In genomic region chr2:167212551-167212950, GRCm38 (mm10) we compare ENCODE assay signal across 27 mouse cellular contexts. TPM values are rescaled to one million over a fixed set of nuclear protein-coding genes. Genes with fewer than 3 reads are reported as not detected.
A peak's percentile ranks its signal among the peaks of the same experiment; 100 is the strongest.
DNase-seq lines count a peak whose midpoint lies in the region; ATAC-seq lines count a peak whose summit lies in the region.
"Had no signal": no experiment of that assay in that cellular context is flagged by ENCODE, and none has a peak within 500 bp of the region (broad histone marks: within the 10 kb centered on the region; RNA-seq: fewer than 3 reads in every experiment).

No protein-coding gene starts in this region.

- H3K36me3 ChIP-seq in heart, embryonic 16.5 days (ENCODE audit: control insufficient read depth, insufficient read depth), result no peaks in the 10 kb centered on the region
- H3K36me3 ChIP-seq in limb, embryonic 10.5 days, result peaks cover 47% of the 10 kb centered on the region
- H3K36me3 ChIP-seq: intestine, embryonic 15.5 days; liver, embryonic 12.5 days; midbrain, embryonic 13.5 days; neural tube, embryonic 13.5 days had no signal

- peak; percentile 91 for ATAC-seq in heart, embryonic 16.5 days (replicated peaks; ENCODE audit: extremely low read depth, insufficient read depth, low FRiP score)
- ATAC-seq: forebrain, embryonic 13.5 days; hindbrain, postnatal 0 days; intestine, embryonic 15.5 days; liver, embryonic 12.5 days; liver, postnatal 0 days; lung, postnatal 0 days; midbrain, embryonic 13.5 days; Patski had no signal

- no peaks in the 10 kb centered on the region for H3K9me3 ChIP-seq in heart, embryonic 16.5 days (replicated peaks; ENCODE audit: control insufficient read depth, low read length)
- no peaks in the 10 kb centered on the region for H3K9me3 ChIP-seq in limb, embryonic 10.5 days (replicated peaks)
- H3K9me3 ChIP-seq: forebrain, embryonic 13.5 days; intestine, embryonic 15.5 days; limb, embryonic 13.5 days; liver, embryonic 12.5 days; midbrain, embryonic 13.5 days; neural tube, embryonic 13.5 days had no signal

- no peak overlapping the region for H3K4me2 ChIP-seq in heart, embryonic 16.5 days (ENCODE audit: low read depth, low read length)
- H3K4me2 ChIP-seq: forebrain, embryonic 13.5 days; intestine, embryonic 15.5 days; limb, embryonic 13.5 days; liver, embryonic 12.5 days; midbrain, embryonic 13.5 days; neural tube, embryonic 13.5 days had no signal

- intact Hi-C loops in heart, postnatal 36 days (cut with DNase I), result no loop called here

- 53% methylated on average over 6 of the region's 6 CpGs for WGBS in heart, embryonic 16.5 days
- 94% methylated on average over 6 of the region's 6 CpGs for WGBS in limb, embryonic 10.5 days

- no peak overlapping the region for H3K9ac ChIP-seq in heart, embryonic 16.5 days (ENCODE audit: low read length)
- H3K9ac ChIP-seq: forebrain, embryonic 13.5 days; intestine, embryonic 15.5 days; limb, embryonic 13.5 days; liver, embryonic 12.5 days; liver, postnatal 0 days; midbrain, embryonic 13.5 days; neural tube, embryonic 13.5 days had no signal

- H3K27ac ChIP-seq in heart, embryonic 16.5 days (ENCODE audit: low read length), result peak overlapping the region; percentile 63
- H3K27ac ChIP-seq in limb, embryonic 10.5 days, result no peak overlapping the region
- H3K27ac ChIP-seq: forebrain, embryonic 13.5 days; hindbrain, postnatal 0 days; intestine, embryonic 15.5 days; kidney, postnatal 0 days; limb, embryonic 13.5 days; liver, embryonic 12.5 days; midbrain, embryonic 13.5 days; neural tube, embryonic 13.5 days had no signal

- no peak overlapping the region for H3K4me3 ChIP-seq in heart, embryonic 16.5 days (ENCODE audit: low read length)
- no peak overlapping the region for H3K4me3 ChIP-seq in limb, embryonic 10.5 days
- H3K4me3 ChIP-seq: forebrain, embryonic 13.5 days; intestine, embryonic 15.5 days; limb, embryonic 13.5 days; liver, embryonic 12.5 days; megakaryocyte, embryonic 14.5 days; midbrain, embryonic 13.5 days; neural tube, embryonic 13.5 days had no signal

- H3K27me3 ChIP-seq in heart, embryonic 16.5 days (ENCODE audit: control insufficient read depth, insufficient read depth, low read length), result no peaks in the 10 kb centered on the region
- H3K27me3 ChIP-seq in limb, embryonic 10.5 days (ENCODE audit: low read depth, poor library complexity, severe bottlenecking), result no peaks in the 10 kb centered on the region
- H3K27me3 ChIP-seq: forebrain, embryonic 13.5 days; intestine, embryonic 15.5 days; limb, embryonic 13.5 days; liver, embryonic 12.5 days; midbrain, embryonic 13.5 days; neural tube, embryonic 13.5 days had no signal

- peaks cover 17% of the 10 kb centered on the region for H3K4me1 ChIP-seq in heart, embryonic 16.5 days (ENCODE audit: control insufficient read depth, insufficient read depth, low read length)
- H3K4me1 ChIP-seq in limb, embryonic 10.5 days, result no peaks in the 10 kb centered on the region
- H3K4me1 ChIP-seq: forebrain, embryonic 13.5 days; intestine, embryonic 15.5 days; limb, embryonic 13.5 days; liver, embryonic 12.5 days; midbrain, embryonic 13.5 days; neural tube, embryonic 13.5 days had no signal

- peak; percentile 25 for DNase-seq in gastrocnemius, postnatal 25 days
- DNase-seq in gastrocnemius, postnatal 4 days (ENCODE audit: low spot score in 2 of 2), result no peak
- peak; percentile 80 to 81 for DNase-seq in heart, adult 9 months (ENCODE audit: low spot score in 2 of 2)
- DNase-seq in heart, postnatal 36 days, result peak; percentile 46 to 56
- no peak for DNase-seq in layer of hippocampus, adult 9-10 months (ENCODE audit: low spot score)
- DNase-seq in retina, postnatal 1 day, result no peak
- no peak for DNase-seq in limb, embryonic 10.5 days (ENCODE audit: low spot score)
- DNase-seq: cerebellum, adult 11 months; cerebellum, adult 9-10 months; gastrocnemius, postnatal 14 days; kidney, adult 8-10 months; layer of hippocampus, adult 9-11 months; lung, postnatal 4 days had no signal

RNA-seq across cellular contexts. Expression of gene Kcnb1, which starts 22.6 kb away (rescaled TPM):
- 10 to 100 TPM; 22.1 to 27.4 TPM for total RNA-seq in gastrocnemius, postnatal 25 days (2021)
- 10 to 100 TPM; 38.0 to 42.7 TPM for total RNA-seq in gastrocnemius, postnatal 4 days (2021)
- 0.43 and 0.45 TPM in 2 replicates for polyA plus RNA-seq in heart, embryonic 16.5 days (2015; fragmentation: Nextera tagmentation; extraction: Ambion mirVana)
- total RNA-seq in heart, postnatal 36 days (2021), result 10 to 100 TPM; 39.2 to 51.7 TPM
- 0.10 and 0.14 TPM in 2 replicates for polyA plus RNA-seq in limb, embryonic 10.5 days (2016; fragmentation: Nextera tagmentation; extraction: Ambion mirVana)
- polyA plus RNA-seq: C2C12 had no signal

RNA-seq across cellular contexts. Expression of gene Ptgis, which starts 27.9 kb away (rescaled TPM):
- 1 to 10 TPM; 4.2 to 5.5 TPM for total RNA-seq in gastrocnemius, postnatal 25 days (2021)
- 10 to 100 TPM; 26.8 to 27.1 TPM for total RNA-seq in gastrocnemius, postnatal 4 days (2021)
- 20.4 and 21.4 TPM in 2 replicates for polyA plus RNA-seq in heart, embryonic 16.5 days (2015; fragmentation: Nextera tagmentation; extraction: Ambion mirVana)
- 10 to 100 TPM; 19.5 to 22.2 TPM for total RNA-seq in heart, postnatal 36 days (2021)
- 15.6 and 17.6 TPM in 2 replicates for polyA plus RNA-seq in limb, embryonic 10.5 days (2016; fragmentation: Nextera tagmentation; extraction: Ambion mirVana)

Comparison
In these comparisons a context has a peak if more than half of its experiments do, and no peak if none do; other contexts are left out.
1. DNase-seq: peak in gastrocnemius, postnatal 25 days (single experiment), heart, adult 9 months (2 of 2) and heart, postnatal 36 days (2 of 2); none in gastrocnemius, postnatal 4 days (0 of 2), layer of hippocampus, adult 9-10 months (single experiment), retina, postnatal 1 day (single experiment) and limb, embryonic 10.5 days (single experiment).